Mouse (Mus musculus): ENCODE data around the gene Capn1.

Capn1 gene

GRCm38 (mm10) chr19:6037695-6038094 lies 22.0 kb upstream of the Capn1 start:
- DNase-seq, result no peak

- DNase-seq, result no peak
Observed at GRCm38 (mm10) chr19:6035966-6036585, 20.4 kb upstream of the Capn1 start.

- DNase-seq, result no peak
Observed at GRCm38 (mm10) chr19:6030520-6031280, 15.0 kb upstream of the Capn1 start.

- DNase-seq, result no peak
Observed at GRCm38 (mm10) chr19:6029426-6029825, 13.7 kb upstream of the Capn1 start.

GRCm38 (mm10) chr19:6028991-6029390 lies 13.3 kb upstream of the Capn1 start:
- no peak for DNase-seq

- DNase-seq, result no peak
Observed at GRCm38 (mm10) chr19:6023930-6024329, 8.2 kb upstream of the Capn1 start.

- no peak for DNase-seq
Observed at GRCm38 (mm10) chr19:6023059-6023458, 7.4 kb upstream of the Capn1 start.

- DNase-seq, result no peak
Observed at GRCm38 (mm10) chr19:6020276-6020675, 4.6 kb upstream of the Capn1 start.

GRCm38 (mm10) chr19:6018142-6019089 lies 2.7 kb upstream of the Capn1 start:
- peak; percentile 88 for DNase-seq

- DNase-seq, result peak; percentile 18
Observed at GRCm38 (mm10) chr19:6016532-6016931, 835 bp upstream of the Capn1 start.

GRCm38 (mm10) chr19:6014991-6015510 lies 646 bp downstream of the Capn1 start:
- peak; percentile 68 for DNase-seq

GRCm38 (mm10) chr19:6013691-6014090 lies 2.0 kb downstream of the Capn1 start:
- no peak for DNase-seq

- DNase-seq, result no peak
Observed at GRCm38 (mm10) chr19:6009137-6009536, 6.6 kb downstream of the Capn1 start.

GRCm38 (mm10) chr19:6007013-6007412 lies 8.7 kb downstream of the Capn1 start:
- no peak for DNase-seq

- DNase-seq, result no peak
Observed at GRCm38 (mm10) chr19:6005541-6005940, 10.2 kb downstream of the Capn1 start.

GRCm38 (mm10) chr19:5999969-6000368 lies 15.7 kb downstream of the Capn1 start:
- DNase-seq, result no peak

GRCm38 (mm10) chr19:5998180-5998579 lies 17.5 kb downstream of the Capn1 start:
- no peak for DNase-seq

GRCm38 (mm10) chr19:5994711-5995110 lies 21.0 kb downstream of the Capn1 start:
- no peak for DNase-seq

GRCm38 (mm10) chr19:5992012-5992411 lies 23.7 kb downstream of the Capn1 start:
- DNase-seq, result no peak

- no peak for DNase-seq
Observed at GRCm38 (mm10) chr19:5991467-5991866, 24.2 kb downstream of the Capn1 start.

- DNase-seq, result no peak
Observed at GRCm38 (mm10) chr19:5990921-5991320, 24.8 kb downstream of the Capn1 start.

- no peak for DNase-seq
Observed at GRCm38 (mm10) chr19:5990033-5990432, 25.7 kb downstream of the Capn1 start.

- no peak for DNase-seq
Observed at GRCm38 (mm10) chr19:5989585-5989984, 26.1 kb downstream of the Capn1 start.
